Mouse (Mus musculus) E14TG2a.4 (cell line): ENCODE results near the gene Rd3l.

Experiments used
- CTCF ChIP-seq: conservative IDR thresholded peaks from 2 replicates; pipeline ENCODE4 v1.5.1; 2014; ENCODE audit warnings: low read length
- POU5F1 ChIP-seq: IDR thresholded peaks from 2 replicates; pipeline ENCODE4 v1.6.1; 2014; ENCODE audit warnings: low read length, borderline replicate concordance

GRCm38 (mm10) chr12:112016346-112016745 lies 35.2 kb upstream of the Rd3l start:
- TF ChIP-seq CTCF (no peak), POU5F1 (no peak)
